Mouse (Mus musculus) myocyte (in vitro differentiated cells): ENCODE results near the gene Gm49333. TPM values are rescaled to one million over a fixed set of nuclear protein-coding genes. Genes with fewer than 3 reads are reported as not detected.

Source experiments
- H3K27me3 ChIP-seq: one replicate; pipeline ENCODE4 v1.6.1; 2011; ENCODE audit not compliant: control insufficient read depth, insufficient read depth, insufficient read length
- H3K36me3 ChIP-seq: one replicate; pipeline ENCODE4 v1.6.1; 2011; ENCODE audit not compliant: control insufficient read depth, insufficient read depth
- H3K4me2 ChIP-seq: one replicate; pipeline ENCODE4 v1.6.1; 2011; ENCODE audit warnings: low read depth, control low read depth
- H3K4me3 ChIP-seq: one replicate; pipeline ENCODE4 v1.5.1; 2011; ENCODE audit warnings: mild to moderate bottlenecking, control low read depth, moderate library complexity
- H3K79me2 ChIP-seq: one replicate; pipeline ENCODE4 v1.6.1; 2011; ENCODE audit not compliant: control insufficient read depth, insufficient read depth
- H3ac ChIP-seq: one replicate; pipeline ENCODE4 v1.6.1; 2011; ENCODE audit not compliant: control insufficient read depth, insufficient read length
- CEBPB ChIP-seq: IDR thresholded peaks from 2 replicates; pipeline ENCODE4 v1.6.1; 2011; ENCODE audit warnings: mild to moderate bottlenecking, moderate library complexity; ENCODE audit not compliant: poor library complexity, insufficient read depth, severe bottlenecking
- E2F4 ChIP-seq: IDR thresholded peaks from one replicate; pipeline ENCODE4 v1.6.1; 2011; ENCODE audit warnings: mild to moderate bottlenecking, control low read depth, moderate library complexity; ENCODE audit not compliant: insufficient read depth
- MAX ChIP-seq: IDR thresholded peaks from one replicate; pipeline ENCODE4 v1.6.1; 2011; ENCODE audit warnings: low read depth, mild to moderate bottlenecking, control low read depth
- MYOD1 ChIP-seq, 3 experiments: IDR thresholded peaks; one replicate each; pipeline ENCODE4 v1.6.1; 2011; ENCODE audit warnings: control low read depth in 2 of 3, low read depth in 2 of 3, mild to moderate bottlenecking in 2 of 3, moderate library complexity in 1 of 3; ENCODE audit not compliant: insufficient read length in 2 of 3, control insufficient read depth in 1 of 3
- MYOG ChIP-seq, 3 experiments: IDR thresholded peaks; one replicate each; pipeline ENCODE4 v1.6.1; 2011; ENCODE audit warnings: control low read depth in 2 of 3, low read depth in 2 of 3, mild to moderate bottlenecking in 2 of 3; ENCODE audit not compliant: insufficient read length in 2 of 3, control insufficient read depth in 1 of 3, insufficient read depth in 1 of 3
- POLR2A ChIP-seq: IDR thresholded peaks from one replicate; pipeline ENCODE4 v1.6.1; 2011; ENCODE audit warnings: low read depth, mild to moderate bottlenecking, control low read depth, moderate library complexity; ENCODE audit not compliant: insufficient read length
- POLR2AphosphoS2 ChIP-seq: IDR thresholded peaks from one replicate; pipeline ENCODE4 v1.6.1; 2011; ENCODE audit warnings: low read depth, control low read depth; ENCODE audit not compliant: insufficient read length
- REST ChIP-seq: IDR thresholded peaks from one replicate; pipeline ENCODE4 v1.6.1; 2011; ENCODE audit warnings: mild to moderate bottlenecking, control low read depth, moderate library complexity; ENCODE audit not compliant: insufficient read depth, insufficient read length
- SRF ChIP-seq: IDR thresholded peaks from one replicate; pipeline ENCODE4 v1.6.1; 2011; ENCODE audit warnings: low read depth; ENCODE audit not compliant: control insufficient read depth, insufficient read length
- TCF12 ChIP-seq: IDR thresholded peaks from one replicate; pipeline ENCODE4 v1.6.1; 2011; ENCODE audit warnings: mild to moderate bottlenecking, control low read depth; ENCODE audit not compliant: poor library complexity, insufficient read depth, severe bottlenecking
- TCF3 ChIP-seq: IDR thresholded peaks from one replicate; pipeline ENCODE4 v1.6.1; 2011; ENCODE audit warnings: low read depth, control low read depth; ENCODE audit not compliant: insufficient read length
- USF1 ChIP-seq: IDR thresholded peaks from one replicate; pipeline ENCODE4 v1.6.1; 2011; ENCODE audit warnings: low read depth, mild to moderate bottlenecking, control low read depth, moderate library complexity
- polyA plus RNA-seq: library from polyadenylated mRNA; unstranded; fragments of >200 nt; fragmentation: generic; extraction: Trizol; gene quantifications from one replicate; pipeline ENCODE4 v1.2.1, GENCODE M21; 2012; ENCODE audit warnings: missing spikeins

Gm49333 gene
- polyA plus RNA-seq, 1 experiment, result 0.04 TPM

DNA sequence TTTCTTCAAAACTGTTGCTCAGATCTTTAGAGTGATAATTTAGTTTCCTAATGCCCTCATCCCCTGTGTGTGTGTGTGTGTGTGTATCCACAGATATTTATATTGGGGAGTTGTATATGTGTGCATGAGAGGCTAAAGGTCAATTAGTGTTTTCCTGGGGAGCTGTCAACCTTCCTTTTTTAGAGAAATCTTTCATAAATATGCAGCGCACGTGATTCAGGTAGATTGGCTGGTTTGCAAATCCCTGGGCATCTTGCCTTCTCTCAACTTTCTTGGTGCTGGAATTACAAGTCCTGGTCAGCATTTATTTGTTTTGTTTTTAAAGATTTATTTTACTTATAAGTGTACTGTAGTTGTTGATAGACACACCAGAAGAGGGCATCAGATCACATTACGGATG is 58.9 kb downstream of the Gm49333 start:
- Histone ChIP-seq H3ac (no peak overlapping the region), H3K4me3 (no peak overlapping the region), H3K4me2 (no peak overlapping the region), H3K36me3 (no peaks in the 10 kb centered on the region), H3K79me2 (peaks cover 23% of the 10 kb centered on the region), H3K27me3 (no peaks in the 10 kb centered on the region)
- no peak for TF ChIP-seq SRF
- TF ChIP-seq CEBPB, result no peak
- no peak for TF ChIP-seq E2F4
- TF ChIP-seq POLR2AphosphoS2, result no peak
- no peak for TF ChIP-seq MYOG (IDR thresholded peaks at IDR 0.05; ENCODE audit: control insufficient read depth in 1 of 3, insufficient read depth in 1 of 3, insufficient read length in 2 of 3, low read depth in 2 of 3)
- TF ChIP-seq REST, result no peak
- no peak for TF ChIP-seq MYOD1 (IDR thresholded peaks at IDR 0.05; ENCODE audit: control insufficient read depth in 1 of 3, insufficient read length in 2 of 3, low read depth in 2 of 3)
- no peak for TF ChIP-seq POLR2A
- no peak for TF ChIP-seq MAX
- TF ChIP-seq USF1, result no peak
- TF ChIP-seq TCF12, result no peak
- TF ChIP-seq TCF3, result no peak

- Histone ChIP-seq H3ac (no peak overlapping the region), H3K36me3 (peaks cover 9% of the 10 kb centered on the region)
- TF ChIP-seq TCF3, result no peak
- TF ChIP-seq TCF12, result no peak
- no peak for TF ChIP-seq MYOD1 (IDR thresholded peaks at IDR 0.05; ENCODE audit: control insufficient read depth in 1 of 3, insufficient read length in 2 of 3, low read depth in 2 of 3)
- no peak for TF ChIP-seq POLR2A
- no peak for TF ChIP-seq REST
- no peak for TF ChIP-seq MYOG (IDR thresholded peaks at IDR 0.05; ENCODE audit: control insufficient read depth in 1 of 3, insufficient read depth in 1 of 3, insufficient read length in 2 of 3, low read depth in 2 of 3)
- no peak for TF ChIP-seq POLR2AphosphoS2
- TF ChIP-seq USF1, result no peak
Observed at GRCm38 (mm10) chr16:20671886-20672285, 60.5 kb downstream of the Gm49333 start.

DNA sequence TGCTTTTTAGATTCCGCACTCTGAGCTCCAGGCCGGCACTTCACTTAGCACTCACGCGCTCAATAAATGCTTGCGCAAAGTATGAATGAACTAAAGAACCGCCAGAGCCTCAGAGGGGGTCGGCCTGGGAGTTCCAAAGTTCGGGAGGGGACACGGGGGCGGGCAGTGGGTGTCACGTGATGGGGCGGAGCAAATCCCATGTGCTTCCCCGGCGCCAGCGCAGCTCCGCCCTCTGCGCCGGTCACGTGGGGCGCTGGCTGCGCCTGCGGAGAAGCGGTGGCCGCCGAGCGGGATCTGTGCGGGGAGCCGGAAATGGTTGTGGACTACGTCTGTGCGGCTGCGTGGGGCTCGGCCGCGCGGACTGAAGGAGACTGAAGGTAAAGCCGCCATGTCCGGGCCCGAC is 61.1 kb downstream of the Gm49333 start:
- no peaks in the 10 kb centered on the region for H3K27me3 ChIP-seq
- peak overlapping the region; percentile 86 for H3ac ChIP-seq
- peaks cover 9% of the 10 kb centered on the region for H3K36me3 ChIP-seq
- peak overlapping the region; percentile 87 for H3K4me2 ChIP-seq
- TF ChIP-seq SRF, result peak; percentile 34
- no peak for TF ChIP-seq TCF3
- TF ChIP-seq POLR2AphosphoS2, result peak; percentile 82
- TF ChIP-seq E2F4, result no peak
- peak in 1 of 3 experiments; percentile 17 for TF ChIP-seq MYOG (IDR thresholded peaks at IDR 0.05; ENCODE audit: control insufficient read depth in 1 of 3, insufficient read depth in 1 of 3, insufficient read length in 2 of 3, low read depth in 2 of 3)
- no peak for TF ChIP-seq REST
- peak; percentile 91 for TF ChIP-seq POLR2A
- peak in 1 of 3 experiments; percentile 27 for TF ChIP-seq MYOD1 (IDR thresholded peaks at IDR 0.05; ENCODE audit: control insufficient read depth in 1 of 3, insufficient read length in 2 of 3, low read depth in 2 of 3)
- no peak for TF ChIP-seq TCF12
- peak; percentile 99 for TF ChIP-seq USF1
- no peak for TF ChIP-seq CEBPB
- TF ChIP-seq MAX, result no peak
- H3K79me2 ChIP-seq, result peaks cover 44% of the 10 kb centered on the region
- H3K4me3 ChIP-seq, result peak overlapping the region; percentile 81

More at GRCm38 (mm10) chr16:20671886-20672285, 60.5 kb downstream of the Gm49333 start:
- peak overlapping the region; percentile 87 for H3K4me2 ChIP-seq
- H3K4me3 ChIP-seq, result peak overlapping the region; percentile 81
- no peaks in the 10 kb centered on the region for H3K27me3 ChIP-seq
- peaks cover 39% of the 10 kb centered on the region for H3K79me2 ChIP-seq

DNA sequence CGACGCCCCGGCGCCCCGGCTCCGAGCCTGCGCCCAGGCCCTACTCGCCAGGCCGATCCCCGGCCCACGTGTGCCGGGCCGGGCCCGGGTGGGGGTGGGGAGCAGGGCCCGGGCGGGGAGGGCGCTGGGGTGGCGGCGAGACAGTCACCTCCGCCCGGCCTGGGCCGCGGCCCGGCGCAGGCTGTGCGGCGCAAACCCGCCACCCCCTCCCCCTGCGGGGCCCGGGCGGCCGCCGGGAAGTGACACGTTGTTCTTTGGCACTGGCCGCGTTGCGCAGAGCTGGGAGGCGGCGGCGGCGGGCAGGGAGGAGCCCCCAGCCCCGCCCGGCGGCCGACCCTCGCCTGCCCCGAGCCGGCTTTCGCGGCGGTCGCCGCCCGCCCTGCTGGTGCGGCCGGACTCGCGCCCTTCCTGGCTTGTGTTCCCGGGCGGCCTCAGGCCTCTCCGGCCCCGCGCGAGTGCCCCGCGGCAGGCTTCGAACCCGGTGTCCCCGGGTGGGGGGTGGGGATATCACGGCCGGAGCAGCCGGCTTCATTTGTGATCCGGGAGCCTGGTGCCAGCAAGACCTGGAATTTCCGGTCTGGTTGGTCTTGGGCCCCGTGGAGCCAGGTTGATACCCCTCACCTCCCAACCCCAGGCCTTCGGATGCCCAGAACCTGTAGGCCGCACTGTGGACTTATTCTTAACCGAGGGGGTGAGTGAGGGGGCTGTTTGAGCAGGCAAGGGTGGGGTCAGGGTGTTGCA is 61.7 kb downstream of the Gm49333 start:
- H3K4me3 ChIP-seq, result peak overlapping the region; percentile 81
- peak overlapping the region; percentile 86 for H3ac ChIP-seq

More for the DNA sequence above, 61.7 kb downstream of the Gm49333 start:
- H3K36me3 ChIP-seq, result peaks cover 9% of the 10 kb centered on the region
- H3K27me3 ChIP-seq, result no peaks in the 10 kb centered on the region
- no peak for TF ChIP-seq POLR2A
- TF ChIP-seq TCF3, result no peak
- TF ChIP-seq MYOD1 (IDR thresholded peaks at IDR 0.05; ENCODE audit: control insufficient read depth in 1 of 3, insufficient read length in 2 of 3, low read depth in 2 of 3), result no peak
- TF ChIP-seq REST, result no peak
- no peak for TF ChIP-seq MYOG (IDR thresholded peaks at IDR 0.05; ENCODE audit: control insufficient read depth in 1 of 3, insufficient read depth in 1 of 3, insufficient read length in 2 of 3, low read depth in 2 of 3)
- TF ChIP-seq TCF12, result no peak
- no peak for TF ChIP-seq SRF
- no peak for TF ChIP-seq MAX
- peak overlapping the region; percentile 95 for H3K4me2 ChIP-seq
- H3K79me2 ChIP-seq, result peaks cover 44% of the 10 kb centered on the region
